Mouse (Mus musculus): Measurements from ENCODE around the gene Galr2. TPM values are rescaled to one million over a fixed set of nuclear protein-coding genes. Genes with fewer than 3 reads are reported as not detected.

The Galr2 gene
- total and polyA plus RNA-seq, 3 experiments, result 0.35 to 1.2 TPM; not detected in 1

- H3K9me3 ChIP-seq (replicated peaks; ENCODE audit: insufficient read depth, low read length), result no peaks in the 10 kb centered on the region
- no peak overlapping the region for H3K4me3 ChIP-seq (ENCODE audit: control insufficient read depth in 1 of 2, insufficient read depth in 1 of 2, low read depth in 2 of 2, low read length in 2 of 2)
- H3K27me3 ChIP-seq (ENCODE audit: control insufficient read depth in 1 of 2, insufficient read depth in 2 of 2, low read length in 2 of 2), result no peaks in the 10 kb centered on the region
- peaks cover 7 to 42% of the 10 kb centered on the region in 2 experiments for H3K36me3 ChIP-seq (ENCODE audit: control insufficient read depth in 1 of 2, insufficient read depth in 2 of 2, low read length in 2 of 2)
- no peak overlapping the region for H3K27ac ChIP-seq (ENCODE audit: control insufficient read depth, low read depth, low read length)
- peaks cover 0 to 3% of the 10 kb centered on the region in 2 experiments; a peak in 1 of 4 replicates for H3K4me1 ChIP-seq (ENCODE audit: control insufficient read depth in 1 of 2, insufficient read depth in 2 of 2, low read length in 2 of 2)
- H3K9ac ChIP-seq (ENCODE audit: control insufficient read depth, low read depth, low read length, poor library complexity, severe bottlenecking), result no peak overlapping the region
- no peak for DNase-seq (ENCODE audit: low read depth, low spot score)
- TF ChIP-seq ZC3H11A (IDR thresholded peaks at IDR 0.05; ENCODE audit: low read depth, low read length) (no peak), NELFE (IDR thresholded peaks at IDR 0.05; ENCODE audit: low read depth, low read length) (no peak), BHLHE40 (IDR thresholded peaks at IDR 0.05; ENCODE audit: borderline replicate concordance, low read depth, low read length) (no peak), TAL1 (IDR thresholded peaks at IDR 0.05; ENCODE audit: low read length) (no peak), EP300 (IDR thresholded peaks at IDR 0.05; ENCODE audit: low read depth in 1 of 2, low read length in 2 of 2) (no peak), E2F4 (IDR thresholded peaks at IDR 0.05; ENCODE audit: borderline replicate concordance, low read depth, low read length) (no peak), CTCF (IDR thresholded peaks at IDR 0.05 in 2 of 3, conservative IDR thresholded peaks at IDR 0.05 in 1 of 3; ENCODE audit: control insufficient read depth in 1 of 3, insufficient read depth in 1 of 3, low read depth in 2 of 3, low read length in 3 of 3, poor library complexity in 1 of 3, severe bottlenecking in 1 of 3) (no peak), MAFK (IDR thresholded peaks at IDR 0.05; ENCODE audit: borderline replicate concordance, low read depth, low read length) (no peak), KAT2A (conservative IDR thresholded peaks at IDR 0.05; ENCODE audit: low read depth, low read length) (no peak), MXI1 (IDR thresholded peaks at IDR 0.05; ENCODE audit: low read depth, low read length) (no peak), POLR2AphosphoS2 (IDR thresholded peaks at IDR 0.05; ENCODE audit: low read length) (no peak), GABPA (IDR thresholded peaks at IDR 0.05; ENCODE audit: low read depth, low read length) (no peak), JUND (IDR thresholded peaks at IDR 0.05; ENCODE audit: low read depth, low read length) (no peak), ELF1 (IDR thresholded peaks at IDR 0.05; ENCODE audit: low read depth, low read length) (no peak), CHD2 (IDR thresholded peaks at IDR 0.05; ENCODE audit: low read length) (no peak), RCOR1 (IDR thresholded peaks at IDR 0.05; ENCODE audit: low read depth, low read length) (no peak), MEF2A (IDR thresholded peaks at IDR 0.05; ENCODE audit: extremely low read depth, insufficient replicate concordance, low read depth, low read length, poor library complexity, severe bottlenecking) (no peak), SIN3A (IDR thresholded peaks at IDR 0.05; ENCODE audit: low read length) (no peak), SMC3 (IDR thresholded peaks at IDR 0.05; ENCODE audit: low read depth, low read length) (no peak)
- H3K79me2 ChIP-seq (ENCODE audit: control insufficient read depth, insufficient read depth, low read length, poor library complexity), result no peaks in the 10 kb centered on the region; the same call in 1 of the 2 replicates
Measured at GRCm38 (mm10) chr11:116253076-116253600, 27.6 kb upstream of the Galr2 start.

DNA sequence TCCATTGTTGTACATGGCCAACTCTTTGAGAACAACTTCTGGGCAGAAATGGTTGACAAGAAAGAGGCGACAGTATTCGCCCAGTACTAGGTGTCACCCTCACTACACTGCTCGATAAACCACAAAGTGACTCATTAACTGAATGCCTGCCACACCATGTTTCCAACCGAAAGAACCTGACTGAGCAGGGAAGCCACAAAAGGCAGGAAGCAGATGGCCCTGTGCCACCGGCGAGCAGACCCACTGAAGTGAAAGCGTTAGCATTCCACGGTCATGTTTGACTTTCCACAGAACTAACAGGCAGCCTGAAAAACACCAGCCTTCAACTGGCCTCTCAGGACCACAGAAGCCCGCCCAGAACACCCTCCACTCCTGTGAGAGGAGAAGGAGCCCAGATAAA, 26.1 kb upstream of the Galr2 start:
- H3K4me1 ChIP-seq (ENCODE audit: control insufficient read depth in 1 of 2, insufficient read depth in 2 of 2, low read length in 2 of 2), result peaks cover 0 to 3% of the 10 kb centered on the region in 2 experiments; a peak in 1 of 4 replicates
- H3K9me3 ChIP-seq (replicated peaks; ENCODE audit: insufficient read depth, low read length), result no peaks in the 10 kb centered on the region
- no peak for TF ChIP-seq POLR2A (IDR thresholded peaks at IDR 0.05; ENCODE audit: control insufficient read depth in 1 of 2, insufficient read depth in 1 of 2, low read depth in 1 of 2, low read length in 2 of 2, poor library complexity in 1 of 2)
- 0 out of 2 replicates have a peak, but pooled peaks have one; percentile 7 for TF ChIP-seq TAL1 (IDR thresholded peaks at IDR 0.05; ENCODE audit: low read length)
- TF ChIP-seq ZC3H11A (IDR thresholded peaks at IDR 0.05; ENCODE audit: low read depth, low read length), result no peak
- TF ChIP-seq MYB (IDR thresholded peaks at IDR 0.05; ENCODE audit: low read depth, low read length), result peak; percentile 56; the same call in 1 of the 2 replicates
- TF ChIP-seq EP300 (IDR thresholded peaks at IDR 0.05; ENCODE audit: low read depth in 1 of 2, low read length in 2 of 2), result peak in 1 of 2 experiments; percentile 44; a peak in 1 of 4 replicates
- TF ChIP-seq RCOR1 (IDR thresholded peaks at IDR 0.05; ENCODE audit: low read depth, low read length), result no peak
- no peak for TF ChIP-seq MXI1 (IDR thresholded peaks at IDR 0.05; ENCODE audit: low read depth, low read length)
- peak; percentile 14; the same call in 1 of the 2 replicates for TF ChIP-seq ETS1 (IDR thresholded peaks at IDR 0.05; ENCODE audit: low read depth, low read length)
- no peak for TF ChIP-seq NRF1 (IDR thresholded peaks at IDR 0.05; ENCODE audit: insufficient read depth, low read depth, low read length, poor library complexity, severe bottlenecking)
- no peaks in the 10 kb centered on the region; the same call in 1 of the 2 replicates for H3K79me2 ChIP-seq (ENCODE audit: control insufficient read depth, insufficient read depth, low read length, poor library complexity)
- H3K36me3 ChIP-seq (ENCODE audit: control insufficient read depth in 1 of 2, insufficient read depth in 2 of 2, low read length in 2 of 2), result peaks cover 7 to 41% of the 10 kb centered on the region in 2 experiments
- peak; percentile 68 for DNase-seq (ENCODE audit: low read depth, low spot score)
- H3K27ac ChIP-seq (ENCODE audit: control insufficient read depth, low read depth, low read length), result peak overlapping the region; percentile 34; the same call in 1 of the 2 replicates
- H3K9ac ChIP-seq (ENCODE audit: control insufficient read depth, low read depth, low read length, poor library complexity, severe bottlenecking), result no peak overlapping the region
- no peak overlapping the region for H3K4me3 ChIP-seq (ENCODE audit: control insufficient read depth in 1 of 2, insufficient read depth in 1 of 2, low read depth in 2 of 2, low read length in 2 of 2)
- H3K27me3 ChIP-seq (ENCODE audit: control insufficient read depth in 1 of 2, insufficient read depth in 2 of 2, low read length in 2 of 2), result no peaks in the 10 kb centered on the region
